Mouse (Mus musculus) neural tube, embryonic 13.5 days (tissue): ENCODE data around the gene Myl6. TPM values are rescaled to one million over a fixed set of nuclear protein-coding genes. Genes with fewer than 3 reads are reported as not detected.
A peak's percentile ranks its signal among the peaks of the same experiment; 100 is the strongest.

Source experiments
- ATAC-seq: fragments of 200-750 bp; cut with Nextera tagmentation; 2 replicates; pipeline ENCODE4 v1.8.0; 2017; ENCODE audit warnings: low read depth, mild to moderate bottlenecking, moderate TSS enrichment, moderate library complexity
- H3K27ac ChIP-seq: fragments of 300-500 bp; sonication (generic); replicated peaks from 2 replicates; pipeline ENCODE4 v1.5.1; 2015; ENCODE audit warnings: moderate library complexity, mild to moderate bottlenecking, inconsistent platforms
- H3K27me3 ChIP-seq: fragments of 300-500 bp; sonication (generic); 2 replicates; pipeline ENCODE4 v1.6.1; 2015; ENCODE audit warnings: mild to moderate bottlenecking, inconsistent platforms
- H3K36me3 ChIP-seq: fragments of 300-500 bp; sonication (generic); 2 replicates; pipeline ENCODE4 v1.6.1; 2015; ENCODE audit warnings: mild to moderate bottlenecking, inconsistent platforms
- H3K4me1 ChIP-seq: fragments of 300-500 bp; sonication (generic); replicated peaks from 2 replicates; pipeline ENCODE4 v1.6.1; 2015; ENCODE audit warnings: inconsistent platforms
- H3K4me2 ChIP-seq: fragments of 300-500 bp; sonication (generic); 2 replicates; pipeline ENCODE4 v1.6.1; 2015; ENCODE audit warnings: inconsistent platforms, mild to moderate bottlenecking, moderate library complexity
- H3K4me3 ChIP-seq: fragments of 300-500 bp; sonication (generic); 2 replicates; pipeline ENCODE4 v1.5.1; 2015; ENCODE audit warnings: mild to moderate bottlenecking, inconsistent platforms
- H3K9ac ChIP-seq: fragments of 300-500 bp; sonication (generic); 2 replicates; pipeline ENCODE4 v1.6.1; 2015; ENCODE audit warnings: moderate library complexity, mild to moderate bottlenecking, inconsistent platforms
- H3K9me3 ChIP-seq: fragments of 300-500 bp; sonication (generic); 2 replicates; pipeline ENCODE4 v1.6.1; 2016; ENCODE audit warnings: inconsistent platforms
- WGBS: fragments of 180-500 bp; shearing (Covaris S2); methylation state at CpG from one replicate; pipeline ENCODE4 v1.1.7; 2015; 5-methylcytosine and 5-hydroxymethylcytosine counted together
- polyA plus RNA-seq: library from polyadenylated mRNA; unstranded; fragments of >200 nt; fragmentation: Nextera tagmentation; extraction: Ambion mirVana; gene quantifications from 2 replicates; pipeline ENCODE4 v1.2.1, GENCODE M21; 2015

The Myl6 gene
- polyA plus RNA-seq, 1 experiment from 2014 or later, result 1,105 TPM

GRCm38 (mm10) chr10:128474366-128474765 lies 19.6 kb downstream of the Myl6 start:
- WGBS, result 85% methylated on average over 12 of the region's 12 CpGs

GRCm38 (mm10) chr10:128460270-128460630 lies 33.7 kb downstream of the Myl6 start:
- peak overlapping the region; percentile 66 for H3K4me3 ChIP-seq
- WGBS, result 1% methylated on average over 5 of the region's 5 CpGs
- peak overlapping the region; percentile 96 for H3K27ac ChIP-seq
- no peaks in the 10 kb centered on the region for H3K27me3 ChIP-seq
- ATAC-seq, result no peak
- H3K36me3 ChIP-seq, result peaks cover 39% of the 10 kb centered on the region
- peaks cover 14% of the 10 kb centered on the region for H3K4me1 ChIP-seq
- peak overlapping the region; percentile 94 for H3K9ac ChIP-seq
- H3K4me2 ChIP-seq, result peak overlapping the region; percentile 87
- no peaks in the 10 kb centered on the region for H3K9me3 ChIP-seq

More at GRCm38 (mm10) chr10:128474366-128474765, 19.6 kb downstream of the Myl6 start:
- Histone ChIP-seq H3K9ac (no peak overlapping the region), H3K4me3 (no peak overlapping the region), H3K36me3 (peaks cover 96% of the 10 kb centered on the region), H3K4me2 (no peak overlapping the region), H3K9me3 (no peaks in the 10 kb centered on the region), H3K27me3 (no peaks in the 10 kb centered on the region), H3K27ac (no peak overlapping the region), H3K4me1 (no peaks in the 10 kb centered on the region)
- no peak for ATAC-seq

- under 1% methylated on average over 28 of the region's 67 CpGs for WGBS
- Histone ChIP-seq H3K4me1 (peaks cover 14% of the 10 kb centered on the region), H3K27me3 (no peaks in the 10 kb centered on the region), H3K36me3 (peaks cover 33% of the 10 kb centered on the region), H3K4me2 (peak overlapping the region; percentile 87), H3K9ac (peak overlapping the region; percentile 94), H3K27ac (peak overlapping the region; percentile 96), H3K9me3 (no peaks in the 10 kb centered on the region), H3K4me3 (peak overlapping the region; percentile 66)
- ATAC-seq, result peak; percentile 49
These were observed 34.3 kb downstream of the Myl6 start for GRCm38 (mm10) chr10:128459409-128460269.

DNA sequence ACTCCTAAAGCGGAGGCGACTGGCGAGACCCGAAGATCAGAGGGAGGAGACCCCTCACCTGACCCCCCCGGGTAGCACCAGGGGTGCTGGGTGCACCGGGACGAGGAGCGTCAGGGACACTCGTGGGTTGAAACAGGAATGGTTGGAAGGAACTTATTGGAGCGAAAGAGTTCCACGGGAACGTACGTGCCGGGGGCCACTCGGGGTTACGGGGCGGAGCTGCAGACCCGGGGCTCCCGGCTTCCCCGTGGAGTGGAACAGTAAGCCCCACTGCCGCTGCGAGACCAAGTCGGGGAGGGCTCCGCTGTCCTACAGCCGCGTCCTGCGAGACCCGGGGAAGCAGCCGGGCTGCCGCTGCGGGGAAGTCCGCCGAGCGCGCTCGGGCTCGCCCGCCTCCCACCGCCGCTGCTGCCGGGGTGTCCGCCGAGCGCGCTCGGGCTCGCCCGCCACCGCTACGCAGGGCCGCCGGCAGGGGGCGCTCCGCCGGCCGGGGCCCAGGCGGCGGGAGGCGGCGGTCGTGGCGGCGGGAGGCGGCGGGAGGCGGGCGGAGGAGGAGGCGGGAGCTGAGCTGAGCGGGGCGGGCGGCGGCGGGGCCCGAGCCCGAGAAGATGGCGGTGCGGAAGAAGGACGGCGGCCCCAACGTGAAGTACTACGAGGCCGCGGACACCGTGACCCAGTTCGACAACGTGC lies 35.1 kb downstream of the Myl6 start, which contains the start of gene Smarcc2:
TSS of gene Smarcc2 (plus strand) at position 530 of the 690 bp plus-strand sequence.
- peak within 1 kb of the TSS; percentile 94 for H3K9ac ChIP-seq
- H3K36me3 ChIP-seq, result peaks cover 25% of the 10 kb centered on the region
- H3K4me3 ChIP-seq, result peak within 1 kb of the TSS; percentile 66
- peak; percentile 74 for ATAC-seq
- H3K4me1 ChIP-seq, result peaks cover 14% of the 10 kb centered on the region
- H3K27me3 ChIP-seq, result no peaks in the 10 kb centered on the region
- under 1% methylated on average over 81 of the region's 86 CpGs for WGBS
- H3K9me3 ChIP-seq, result no peaks in the 10 kb centered on the region
- peak within 1 kb of the TSS; percentile 96 for H3K27ac ChIP-seq
- H3K4me2 ChIP-seq, result peak within 1 kb of the TSS; percentile 87

GRCm38 (mm10) chr10:128458348-128458718 lies 35.6 kb downstream of the Myl6 start:
- H3K9ac ChIP-seq, result peak overlapping the region; percentile 94
- H3K27ac ChIP-seq, result peak overlapping the region; percentile 96
- H3K27me3 ChIP-seq, result no peaks in the 10 kb centered on the region
- ATAC-seq, result peak; percentile 75
- H3K4me3 ChIP-seq, result peak overlapping the region; percentile 66
- H3K4me2 ChIP-seq, result peak overlapping the region; percentile 87
- H3K9me3 ChIP-seq, result no peaks in the 10 kb centered on the region
- H3K36me3 ChIP-seq, result peaks cover 20% of the 10 kb centered on the region
- peaks cover 14% of the 10 kb centered on the region for H3K4me1 ChIP-seq
- WGBS, result 2% methylated on average over 29 of the region's 29 CpGs

DNA sequence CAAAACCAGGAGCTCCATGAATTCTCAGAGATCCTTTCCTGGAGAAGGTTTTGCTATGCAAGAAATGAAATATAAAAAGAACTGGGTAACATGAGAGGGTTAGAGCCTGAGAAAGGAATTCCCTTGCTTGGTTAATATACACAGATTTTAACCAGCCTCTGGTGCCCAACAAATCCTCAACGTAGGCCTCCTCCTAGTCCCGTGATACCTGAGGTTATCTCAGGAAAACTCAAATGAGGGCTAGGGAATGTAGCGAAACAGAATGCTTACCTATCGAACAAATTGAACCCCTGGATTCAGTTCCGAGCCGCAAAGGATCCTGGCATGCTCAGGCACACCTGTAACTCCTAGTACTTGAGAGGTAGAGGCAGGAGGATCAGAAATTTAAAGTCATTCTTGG lies 36.3 kb downstream of the Myl6 start:
- H3K27me3 ChIP-seq, result no peaks in the 10 kb centered on the region
- H3K4me2 ChIP-seq, result peak overlapping the region; percentile 87; the same call in 1 of the 2 replicates
- ATAC-seq, result no peak

GRCm38 (mm10) chr10:128455280-128455679 lies 38.7 kb downstream of the Myl6 start:
- 1% methylated on average over 6 of the region's 6 CpGs for WGBS
- ATAC-seq, result no peak
- Histone ChIP-seq H3K9ac (no peak overlapping the region), H3K27me3 (no peaks in the 10 kb centered on the region), H3K4me1 (peaks cover 2% of the 10 kb centered on the region; the same call in 1 of the 2 replicates), H3K4me3 (no peak overlapping the region), H3K36me3 (no peaks in the 10 kb centered on the region), H3K4me2 (peak overlapping the region; percentile 31), H3K9me3 (no peaks in the 10 kb centered on the region), H3K27ac (no peak overlapping the region)

More for the DNA sequence above, 36.3 kb downstream of the Myl6 start:
- Histone ChIP-seq H3K9ac (no peak overlapping the region), H3K4me1 (peaks cover 14% of the 10 kb centered on the region), H3K4me3 (peak overlapping the region; percentile 66; the same call in 1 of the 2 replicates), H3K9me3 (no peaks in the 10 kb centered on the region), H3K27ac (no peak overlapping the region), H3K36me3 (peaks cover 14% of the 10 kb centered on the region)
- WGBS, result 89% methylated on average over 6 of the region's 6 CpGs

DNA sequence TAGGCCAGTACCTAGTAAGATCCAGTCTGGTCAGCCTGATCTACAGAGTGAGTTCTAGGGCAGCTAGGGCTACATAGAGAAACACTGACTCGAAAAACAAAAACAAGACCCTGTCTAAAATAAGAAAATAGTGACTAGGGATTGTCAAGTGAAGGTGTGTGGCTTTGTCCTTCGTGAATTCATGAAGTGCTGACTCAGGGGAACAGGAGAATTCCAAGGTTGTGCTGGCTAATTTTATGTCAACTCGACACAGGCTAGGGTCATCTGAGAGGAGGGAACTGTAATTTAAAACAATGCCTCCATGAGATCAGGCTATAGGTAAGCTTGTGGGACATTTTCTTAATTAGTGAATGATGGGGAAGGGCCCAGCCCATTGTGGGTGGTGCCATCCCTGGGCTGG lies 39.5 kb downstream of the Myl6 start:
- Histone ChIP-seq H3K4me2 (no peak overlapping the region), H3K27ac (no peak overlapping the region), H3K9me3 (no peaks in the 10 kb centered on the region), H3K36me3 (no peaks in the 10 kb centered on the region), H3K27me3 (no peaks in the 10 kb centered on the region), H3K4me1 (no peaks in the 10 kb centered on the region), H3K4me3 (no peak overlapping the region), H3K9ac (no peak overlapping the region)
- ATAC-seq, result no peak
- WGBS, result 80% methylated on average over 3 of the region's 3 CpGs

GRCm38 (mm10) chr10:128451014-128451413 lies 42.9 kb downstream of the Myl6 start:
- Histone ChIP-seq H3K9ac (no peak overlapping the region), H3K4me3 (no peak overlapping the region), H3K4me1 (no peaks in the 10 kb centered on the region), H3K4me2 (no peak overlapping the region), H3K9me3 (no peaks in the 10 kb centered on the region), H3K27ac (no peak overlapping the region), H3K36me3 (no peaks in the 10 kb centered on the region), H3K27me3 (no peaks in the 10 kb centered on the region)
- no peak for ATAC-seq
- 87% methylated on average over 6 of the region's 6 CpGs for WGBS

DNA sequence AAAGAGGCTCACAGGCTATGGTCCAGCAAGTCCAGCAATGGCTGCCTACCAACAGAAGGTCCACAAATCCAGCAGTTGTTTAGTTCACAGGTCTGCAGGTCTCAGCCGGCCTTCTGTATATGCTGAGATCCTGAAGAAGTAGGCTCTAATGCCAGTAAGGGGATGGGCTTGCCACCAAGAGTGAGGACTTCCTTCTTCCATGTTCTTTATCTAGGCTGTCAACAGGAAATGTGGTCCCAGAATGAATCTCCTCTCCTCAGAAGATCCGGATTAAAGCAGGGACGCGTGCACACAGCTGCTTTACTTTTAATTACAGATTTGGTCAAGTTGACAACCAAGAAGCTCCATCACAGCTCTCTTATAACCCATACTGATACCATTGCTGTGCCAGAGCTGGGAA lies 48.5 kb downstream of the Myl6 start:
- H3K27me3 ChIP-seq, result no peaks in the 10 kb centered on the region
- H3K9me3 ChIP-seq, result no peaks in the 10 kb centered on the region
- no peak for ATAC-seq
- peaks cover 21% of the 10 kb centered on the region for H3K36me3 ChIP-seq
- H3K27ac ChIP-seq, result no peak overlapping the region
- 85% methylated on average over 4 of the region's 4 CpGs for WGBS
- no peaks in the 10 kb centered on the region for H3K4me1 ChIP-seq
- no peak overlapping the region for H3K4me3 ChIP-seq
- H3K4me2 ChIP-seq, result no peak overlapping the region
- H3K9ac ChIP-seq, result no peak overlapping the region

DNA sequence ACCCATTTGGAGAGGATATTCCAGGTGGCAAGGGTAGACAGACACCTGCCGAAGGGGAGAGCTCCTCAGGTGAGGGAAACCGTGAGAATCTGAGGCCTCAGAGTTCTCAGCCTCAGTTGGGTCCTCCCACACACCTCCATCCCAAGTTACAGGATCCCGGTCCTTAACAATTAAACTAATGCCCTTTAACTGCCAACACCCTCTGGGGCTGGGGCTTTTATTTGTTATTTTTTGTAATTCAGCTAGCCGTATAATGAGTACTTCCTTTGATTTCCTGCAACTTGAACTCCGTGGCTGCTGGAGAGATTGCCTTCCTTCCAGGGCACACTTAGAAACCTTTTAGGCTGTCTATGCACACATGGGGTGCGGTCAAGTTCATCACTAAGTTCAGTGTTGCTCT lies 49.6 kb downstream of the Myl6 start:
- Histone ChIP-seq H3K4me2 (no peak overlapping the region), H3K27ac (no peak overlapping the region), H3K36me3 (peaks cover 31% of the 10 kb centered on the region), H3K9ac (no peak overlapping the region), H3K4me1 (no peaks in the 10 kb centered on the region), H3K27me3 (no peaks in the 10 kb centered on the region), H3K9me3 (no peaks in the 10 kb centered on the region), H3K4me3 (no peak overlapping the region)
- no peak for ATAC-seq
- WGBS, result 74% methylated on average over 6 of the region's 6 CpGs

DNA sequence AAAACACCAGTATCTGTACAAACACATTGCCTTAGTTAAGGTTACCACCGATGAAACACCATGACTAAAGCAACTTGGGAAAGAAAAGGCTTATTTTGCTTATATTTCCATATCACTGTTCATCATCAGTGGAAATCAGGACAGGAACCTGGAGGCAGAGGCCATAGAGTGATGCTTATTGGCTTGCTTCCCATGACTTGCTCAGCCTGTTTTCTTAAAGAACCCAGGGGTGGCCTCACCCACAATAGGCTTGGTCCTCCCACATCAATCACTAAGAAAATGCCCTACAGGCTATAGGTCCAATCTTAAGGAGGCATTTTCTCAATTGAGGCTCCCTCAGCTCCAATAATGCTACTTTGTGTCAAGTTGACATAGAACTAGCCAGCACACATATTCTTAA lies 51.2 kb downstream of the Myl6 start:
- Histone ChIP-seq H3K4me3 (no peak overlapping the region), H3K27me3 (no peaks in the 10 kb centered on the region), H3K9ac (no peak overlapping the region), H3K4me2 (no peak overlapping the region), H3K9me3 (no peaks in the 10 kb centered on the region), H3K4me1 (no peaks in the 10 kb centered on the region), H3K36me3 (peaks cover 48% of the 10 kb centered on the region), H3K27ac (no peak overlapping the region)
- WGBS, result 90% methylated on average over 1 of the region's 1 CpGs
- ATAC-seq, result no peak
